ENCODE assay signal across 7 mouse cellular contexts in the genomic region with DNA sequence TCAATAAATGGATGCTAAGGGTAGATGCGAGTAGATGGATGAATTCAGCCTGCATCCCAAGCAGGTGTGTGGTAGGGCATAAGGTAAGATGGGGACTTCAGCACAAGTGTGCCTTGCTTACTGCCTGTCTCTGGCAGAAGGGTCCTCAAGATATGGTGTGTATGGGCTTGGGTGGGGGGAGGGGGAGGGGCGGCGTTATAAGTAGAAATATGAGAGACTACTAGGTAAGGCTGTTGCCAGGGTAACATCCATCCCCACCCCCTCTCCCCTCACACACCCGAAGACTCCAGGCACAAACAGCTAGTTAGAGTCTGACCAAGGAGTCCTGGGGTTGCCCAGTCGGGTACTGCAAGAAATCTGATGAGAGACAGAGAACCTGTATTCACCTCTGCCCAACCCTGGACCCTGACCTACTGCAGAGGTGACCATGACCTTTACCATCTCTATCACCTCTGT.
A peak's percentile ranks its signal among the peaks of the same experiment; 100 is the strongest.
DNase-seq lines count a peak whose midpoint lies in the region; ATAC-seq and TF ChIP-seq lines count a peak whose summit lies in the region.

No protein-coding gene starts in this region.

- H3K36me3 ChIP-seq in lung, embryonic 15.5 days: no peaks in the 10 kb centered on the region
- H3K36me3 ChIP-seq in forebrain, embryonic 15.5 days: no peaks in the 10 kb centered on the region
- no peaks in the 10 kb centered on the region for H3K36me3 ChIP-seq in limb, embryonic 13.5 days
- H3K36me3 ChIP-seq in stomach, postnatal 0 days (ENCODE audit: control insufficient read depth, insufficient read depth, low read length): no peaks in the 10 kb centered on the region

- TF ChIP-seq EP300 in stomach, postnatal 0 days (optimal IDR thresholded peaks at IDR 0.05): no peak

- WGBS in lung, embryonic 15.5 days: 37% methylated on average over 5 of the region's 5 CpGs
- 31% methylated on average over 5 of the region's 5 CpGs for WGBS in forebrain, embryonic 15.5 days
- WGBS in limb, embryonic 13.5 days: 22% methylated on average over 5 of the region's 5 CpGs
- WGBS in stomach, postnatal 0 days: 25% methylated on average over 5 of the region's 5 CpGs

- no peak for TF ChIP-seq CTCF in stomach, postnatal 0 days (IDR thresholded peaks at IDR 0.05; ENCODE audit: low read depth)

- DNase-seq in lung, postnatal 4 days: no peak
- DNase-seq in stomach, postnatal 0 days (ENCODE audit: low spot score): no peak
- no peak for DNase-seq in adrenal gland, postnatal 4 days (ENCODE audit: low spot score in 2 of 2)
- no peak for DNase-seq in frontal cortex, postnatal 36 days (ENCODE audit: low spot score in 2 of 2)

- H3K27me3 ChIP-seq in lung, embryonic 15.5 days: peaks cover 9% of the 10 kb centered on the region; the same call in 1 of the 2 replicates
- H3K27me3 ChIP-seq in forebrain, embryonic 15.5 days: 0 out of 2 replicates have a peak, but pooled peaks cover 3% of the 10 kb centered on the region
- no peaks in the 10 kb centered on the region for H3K27me3 ChIP-seq in limb, embryonic 13.5 days
- no peaks in the 10 kb centered on the region for H3K27me3 ChIP-seq in stomach, postnatal 0 days (ENCODE audit: control insufficient read depth, insufficient read depth, low read length)

- H3K9me3 ChIP-seq in lung, embryonic 15.5 days: no peaks in the 10 kb centered on the region
- no peaks in the 10 kb centered on the region for H3K9me3 ChIP-seq in forebrain, embryonic 15.5 days
- no peaks in the 10 kb centered on the region for H3K9me3 ChIP-seq in limb, embryonic 13.5 days
- no peaks in the 10 kb centered on the region for H3K9me3 ChIP-seq in stomach, postnatal 0 days (ENCODE audit: control insufficient read depth, low read length)

- peak; percentile 31; the same call in 1 of the 2 replicates for ATAC-seq in lung, embryonic 15.5 days (ENCODE audit: borderline replicate concordance, extremely low read depth, low FRiP score, low TSS enrichment)
- ATAC-seq in forebrain, embryonic 15.5 days (replicated peaks): peak; percentile 66
- ATAC-seq in limb, embryonic 13.5 days (ENCODE audit: low FRiP score, low read depth): peak; percentile 66
- ATAC-seq in stomach, postnatal 0 days (ENCODE audit: low FRiP score, low TSS enrichment): peak; percentile 15; the same call in 1 of the 2 replicates

- no peak overlapping the region for H3K9ac ChIP-seq in lung, embryonic 15.5 days
- 0 out of 2 replicates have a peak overlapping the region, but pooled peaks have one; percentile 45 for H3K9ac ChIP-seq in forebrain, embryonic 15.5 days (replicated peaks)
- peak overlapping the region; percentile 66; the same call in 1 of the 2 replicates for H3K9ac ChIP-seq in limb, embryonic 13.5 days
- no peak overlapping the region for H3K9ac ChIP-seq in stomach, postnatal 0 days (ENCODE audit: low read length)

- peaks cover 8% of the 10 kb centered on the region; the same call in 1 of the 2 replicates for H3K4me1 ChIP-seq in lung, embryonic 15.5 days
- peaks cover 10% of the 10 kb centered on the region for H3K4me1 ChIP-seq in forebrain, embryonic 15.5 days
- peaks cover 18% of the 10 kb centered on the region for H3K4me1 ChIP-seq in limb, embryonic 13.5 days
- no peaks in the 10 kb centered on the region for H3K4me1 ChIP-seq in stomach, postnatal 0 days (replicated peaks; ENCODE audit: control insufficient read depth, insufficient read depth)

- peak overlapping the region; percentile 32 for H3K4me3 ChIP-seq in lung, embryonic 15.5 days
- H3K4me3 ChIP-seq in forebrain, embryonic 15.5 days: peak overlapping the region; percentile 44
- H3K4me3 ChIP-seq in limb, embryonic 13.5 days: peak overlapping the region; percentile 45
- H3K4me3 ChIP-seq in stomach, postnatal 0 days (ENCODE audit: low read depth, low read length): 0 out of 2 replicates have a peak overlapping the region, but pooled peaks have one; percentile 27

- peak overlapping the region; percentile 72 for H3K4me2 ChIP-seq in lung, embryonic 15.5 days
- peak overlapping the region; percentile 85 for H3K4me2 ChIP-seq in forebrain, embryonic 15.5 days (replicated peaks)
- H3K4me2 ChIP-seq in limb, embryonic 13.5 days (replicated peaks): peak overlapping the region; percentile 74
- peak overlapping the region; percentile 56 for H3K4me2 ChIP-seq in stomach, postnatal 0 days (replicated peaks; ENCODE audit: low read depth)

- H3K27ac ChIP-seq in lung, embryonic 15.5 days: no peak overlapping the region
- H3K27ac ChIP-seq in forebrain, embryonic 15.5 days (replicated peaks): no peak overlapping the region
- H3K27ac ChIP-seq in limb, embryonic 13.5 days: peak overlapping the region; percentile 77
- no peak overlapping the region for H3K27ac ChIP-seq in stomach, postnatal 0 days (replicated peaks)

Comparison
In these comparisons a context has a peak if more than half of its experiments do, and no peak if none do; other contexts are left out.
1. ATAC-seq: peak in every context shown above with its lines; median percentile 66 in forebrain, embryonic 15.5 days; 66 in limb, embryonic 13.5 days; 31 in lung, embryonic 15.5 days; 15 in stomach, postnatal 0 days.
2. H3K9ac ChIP-seq: peak in forebrain, embryonic 15.5 days (single experiment) and limb, embryonic 13.5 days (single experiment); none in lung, embryonic 15.5 days (single experiment) and stomach, postnatal 0 days (single experiment).
3. Peak in every context shown above with its lines, with median percentiles within 50 percentile points of each other: H3K4me2 ChIP-seq and H3K4me3 ChIP-seq.